In genomic region chr5:147757832-147758587, GRCm38 (mm10) we compare ENCODE assay signal across 8 mouse cellular contexts. TPM values are rescaled to one million over a fixed set of nuclear protein-coding genes. Genes with fewer than 3 reads are reported as not detected.
DNase-seq lines count a peak whose midpoint lies in the region; ATAC-seq lines count a peak whose summit lies in the region.

No protein-coding gene starts in this region.

- intact Hi-C loops in gastrocnemius, postnatal 14 days (cut with DNase I; ENCODE audit: low total_unique reads): no loop called here

- peaks cover 4% of the 10 kb centered on the region; the same call in 1 of the 2 replicates for H3K4me1 ChIP-seq in lung, embryonic 16.5 days (replicated peaks; ENCODE audit: control insufficient read depth, insufficient read depth, low read length)

- DNase-seq in 3134 (ENCODE audit: extremely low read depth, insufficient read length, low spot score): peak; percentile 84
- peak; percentile 7 for DNase-seq in CD4-positive helper T cell, adult 2 months (ENCODE audit: low read depth, low spot score)
- peak; percentile 25 for DNase-seq in gastrocnemius, postnatal 14 days
- DNase-seq in kidney, adult 18-20 months: peak; percentile 34
- no peak for DNase-seq in cerebellum, adult 9-10 months
- DNase-seq in thymus, postnatal 0 days (ENCODE audit: low spot score): no peak
- DNase-seq in frontal cortex, postnatal 10 days (ENCODE audit: low spot score in 2 of 2): no peak

- H3K36me3 ChIP-seq in lung, embryonic 16.5 days (ENCODE audit: control insufficient read depth, insufficient read depth, low read length): no peaks in the 10 kb centered on the region

- H3K9ac ChIP-seq in lung, embryonic 16.5 days (ENCODE audit: low read length): peak overlapping the region; percentile 33; the same call in 1 of the 2 replicates

- peaks cover 1% of the 10 kb centered on the region; the same call in 1 of the 2 replicates for H3K27me3 ChIP-seq in lung, embryonic 16.5 days (ENCODE audit: control insufficient read depth, insufficient read depth, low read depth, low read length)

- no peak overlapping the region for H3K27ac ChIP-seq in lung, embryonic 16.5 days (ENCODE audit: low read length)

- peak overlapping the region; percentile 26 for H3K4me3 ChIP-seq in lung, embryonic 16.5 days (ENCODE audit: low read length)

- H3K4me2 ChIP-seq in lung, embryonic 16.5 days (ENCODE audit: low read depth, low read length): peak overlapping the region; percentile 34

- WGBS in lung, embryonic 16.5 days: 43% methylated on average over 12 of the region's 12 CpGs

- H3K9me3 ChIP-seq in lung, embryonic 16.5 days (ENCODE audit: control insufficient read depth, low read length): peaks cover 4% of the 10 kb centered on the region; the same call in 1 of the 2 replicates

- ATAC-seq in lung, embryonic 16.5 days (ENCODE audit: low read depth): 0 out of 2 replicates have a peak, but pooled peaks have one; percentile 26

RNA-seq across cellular contexts. Expression of gene Flt1, which starts 32.2 kb away (rescaled TPM):
- 10 to 100 TPM; 14.9 to 21.6 TPM for total RNA-seq in gastrocnemius, postnatal 14 days (2021)
- polyA plus RNA-seq in lung, embryonic 16.5 days (2015; fragmentation: Nextera tagmentation; extraction: Ambion mirVana): 15.6 and 16.7 TPM in 2 replicates
- 2.0 and 2.9 TPM in 2 replicates for polyA plus RNA-seq in thymus, postnatal 0 days (2015; fragmentation: Nextera tagmentation; extraction: Ambion mirVana)

Comparison
In these comparisons a context has a peak if more than half of its experiments do, and no peak if none do; other contexts are left out.
1. DNase-seq: peak in 3134 (single experiment), CD4-positive helper T cell, adult 2 months (single experiment), gastrocnemius, postnatal 14 days (single experiment) and kidney, adult 18-20 months (single experiment); none in cerebellum, adult 9-10 months (single experiment), thymus, postnatal 0 days (single experiment) and frontal cortex, postnatal 10 days (0 of 2).